Mouse (Mus musculus): ENCODE results near the gene Tulp1.
"Not testable (repeated sequence)": the region's sequence is repeated elsewhere in the genome, so short reads cannot be mapped to it uniquely, and the experiment has no call there.

DNA sequence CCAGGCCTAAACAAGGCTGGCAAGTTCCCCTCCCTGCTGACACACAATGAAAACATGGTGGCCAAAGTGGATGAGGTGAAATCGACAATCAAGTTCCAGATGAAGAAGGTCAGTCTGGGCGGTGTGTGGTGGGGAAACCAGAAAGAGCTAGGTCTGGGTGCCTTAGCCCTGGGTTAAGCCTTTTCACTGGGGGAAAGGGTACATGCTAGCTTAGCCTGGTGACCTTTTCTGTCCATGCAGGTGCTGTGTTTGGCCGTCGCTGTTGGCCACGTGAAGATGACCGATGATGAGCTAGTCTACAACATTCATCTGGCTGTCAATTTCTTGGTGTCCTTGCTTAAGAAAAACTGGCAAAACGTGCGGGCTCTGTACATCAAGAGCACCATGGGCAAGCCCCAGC lies 34.4 kb downstream of the Tulp1 start:
- not testable (repeated sequence) for TF ChIP-seq CTCF (conservative IDR thresholded peaks at IDR 0.05; ENCODE audit: low read length); NANOG (IDR thresholded peaks at IDR 0.05; ENCODE audit: borderline replicate concordance, low read length); POU5F1 (IDR thresholded peaks at IDR 0.05; ENCODE audit: borderline replicate concordance, low read length)
